Mouse (Mus musculus) spleen, postnatal 10 days (tissue): ENCODE measurements around the gene Rab17.

Experiments
- DNase-seq, 2 experiments: peaks; one replicate each; pipeline ENCODE4 v3.0.0; 2021 to 2022; ENCODE audit warnings: low spot score in 2 of 2

The Rab17 gene

GRCm38 (mm10) chr1:90995916-90996315, 26.5 kb upstream of the Rab17 start:
- DNase-seq = no peak

GRCm38 (mm10) chr1:90981346-90981745, 11.9 kb upstream of the Rab17 start:
- DNase-seq = no peak

GRCm38 (mm10) chr1:90980638-90981330, 11.3 kb upstream of the Rab17 start:
- no peak for DNase-seq

GRCm38 (mm10) chr1:90975960-90976359, 6.5 kb upstream of the Rab17 start:
- no peak for DNase-seq

GRCm38 (mm10) chr1:90974906-90975649, 5.6 kb upstream of the Rab17 start:
- DNase-seq = no peak

- no peak for DNase-seq
Measured at GRCm38 (mm10) chr1:90973574-90973911, 4.1 kb upstream of the Rab17 start.

- DNase-seq = peak; percentile 73 to 87
Measured at GRCm38 (mm10) chr1:90972911-90973573, 3.6 kb upstream of the Rab17 start.

- no peak for DNase-seq
Measured at GRCm38 (mm10) chr1:90969881-90970390, 475 bp upstream of the Rab17 start.

- DNase-seq = no peak
Measured at GRCm38 (mm10) chr1:90968649-90969048, 812 bp downstream of the Rab17 start.

- DNase-seq = no peak
Measured at GRCm38 (mm10) chr1:90967583-90967982, 1.9 kb downstream of the Rab17 start.

GRCm38 (mm10) chr1:90962994-90963393, 6.5 kb downstream of the Rab17 start:
- no peak for DNase-seq

GRCm38 (mm10) chr1:90962526-90962925, 6.9 kb downstream of the Rab17 start:
- DNase-seq = no peak

- peak in 1 of 2 experiments; percentile 39 for DNase-seq
Measured at GRCm38 (mm10) chr1:90956245-90957096, 13.0 kb downstream of the Rab17 start.

GRCm38 (mm10) chr1:90953688-90954087, 15.8 kb downstream of the Rab17 start:
- no peak for DNase-seq

GRCm38 (mm10) chr1:90952808-90953207, 16.7 kb downstream of the Rab17 start, which contains the start of gene Prlh:
TSS of gene Prlh (plus strand) at chr1:90953108.
- no peak for DNase-seq

- DNase-seq = no peak
Measured at GRCm38 (mm10) chr1:90951670-90952069, 17.8 kb downstream of the Rab17 start.

- DNase-seq = no peak
Measured at GRCm38 (mm10) chr1:90949309-90949708, 20.2 kb downstream of the Rab17 start.

GRCm38 (mm10) chr1:90947252-90947651, 22.2 kb downstream of the Rab17 start:
- DNase-seq = no peak

GRCm38 (mm10) chr1:90945171-90945570, 24.3 kb downstream of the Rab17 start:
- DNase-seq = peak in 1 of 2 experiments; percentile 43

GRCm38 (mm10) chr1:90939980-90940379, 29.5 kb downstream of the Rab17 start:
- DNase-seq = no peak

- no peak for DNase-seq
Measured at GRCm38 (mm10) chr1:90936990-90937389, 32.5 kb downstream of the Rab17 start.

- DNase-seq = no peak
Measured at GRCm38 (mm10) chr1:90933001-90933400, 36.5 kb downstream of the Rab17 start.
